Mouse (Mus musculus): ENCODE results near the gene Xpot. TPM values are rescaled to one million over a fixed set of nuclear protein-coding genes. Genes with fewer than 3 reads are reported as not detected.
A peak's percentile ranks its signal among the peaks of the same experiment; 100 is the strongest.

Gene Xpot
- polyA plus RNA-seq, 1 experiment from 2014 or later: 35.3 TPM

DNA sequence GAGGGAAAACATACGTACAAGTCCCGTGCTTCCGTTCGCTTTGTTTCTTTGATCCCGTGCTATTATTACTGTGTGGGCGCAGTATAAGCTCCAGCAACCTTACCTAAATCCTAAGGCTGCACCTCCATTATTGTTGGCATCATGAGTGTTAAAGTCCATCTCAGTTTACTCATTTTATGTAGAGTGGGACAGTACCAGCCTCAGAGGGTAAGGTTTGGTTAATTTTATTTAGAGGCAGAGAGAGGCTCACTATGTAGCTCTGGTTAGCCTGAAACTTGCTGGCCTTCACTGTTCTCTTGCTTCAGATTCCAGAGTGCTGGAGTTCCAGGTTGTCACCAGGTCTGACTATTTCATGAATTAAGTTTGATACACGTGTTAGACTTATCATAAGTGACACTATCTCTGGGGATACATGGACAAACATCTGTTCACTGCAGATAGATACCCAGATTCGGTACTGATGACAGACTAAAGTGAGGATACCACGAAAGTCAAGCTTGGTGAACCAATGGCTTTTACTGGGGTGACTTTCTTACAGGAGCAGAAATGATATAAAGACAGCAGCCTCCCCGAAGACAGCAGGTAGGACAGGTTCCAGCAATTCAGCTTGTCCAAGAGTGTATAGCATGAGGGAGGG lies 1.2 kb upstream of the Xpot start:
- Histone ChIP-seq H3K27me3 (ENCODE audit: control insufficient read depth, insufficient read depth, low read length) (no peaks in the 10 kb centered on the region), H3K4me2 (ENCODE audit: low read length) (no peak overlapping the region), H3K9ac (replicated peaks; ENCODE audit: low read length) (no peak overlapping the region), H3K4me3 (replicated peaks; ENCODE audit: low read depth, low read length) (no peak overlapping the region), H3K4me1 (ENCODE audit: control insufficient read depth, insufficient read depth, low read length) (peaks cover 11% of the 10 kb centered on the region; the same call in 1 of the 2 replicates), H3K36me3 (ENCODE audit: control insufficient read depth, insufficient read depth, low read length) (0 out of 2 replicates have a peak, but pooled peaks cover 1% of the 10 kb centered on the region), H3K27ac (replicated peaks; ENCODE audit: low read depth, low read length) (no peak overlapping the region), H3K9me3 (ENCODE audit: control insufficient read depth, low read length) (no peaks in the 10 kb centered on the region)
- ATAC-seq (ENCODE audit: low FRiP score, low TSS enrichment) (no peak), DNase-seq (no peak)
- WGBS: 88% methylated on average over 10 of the region's 10 CpGs

DNA sequence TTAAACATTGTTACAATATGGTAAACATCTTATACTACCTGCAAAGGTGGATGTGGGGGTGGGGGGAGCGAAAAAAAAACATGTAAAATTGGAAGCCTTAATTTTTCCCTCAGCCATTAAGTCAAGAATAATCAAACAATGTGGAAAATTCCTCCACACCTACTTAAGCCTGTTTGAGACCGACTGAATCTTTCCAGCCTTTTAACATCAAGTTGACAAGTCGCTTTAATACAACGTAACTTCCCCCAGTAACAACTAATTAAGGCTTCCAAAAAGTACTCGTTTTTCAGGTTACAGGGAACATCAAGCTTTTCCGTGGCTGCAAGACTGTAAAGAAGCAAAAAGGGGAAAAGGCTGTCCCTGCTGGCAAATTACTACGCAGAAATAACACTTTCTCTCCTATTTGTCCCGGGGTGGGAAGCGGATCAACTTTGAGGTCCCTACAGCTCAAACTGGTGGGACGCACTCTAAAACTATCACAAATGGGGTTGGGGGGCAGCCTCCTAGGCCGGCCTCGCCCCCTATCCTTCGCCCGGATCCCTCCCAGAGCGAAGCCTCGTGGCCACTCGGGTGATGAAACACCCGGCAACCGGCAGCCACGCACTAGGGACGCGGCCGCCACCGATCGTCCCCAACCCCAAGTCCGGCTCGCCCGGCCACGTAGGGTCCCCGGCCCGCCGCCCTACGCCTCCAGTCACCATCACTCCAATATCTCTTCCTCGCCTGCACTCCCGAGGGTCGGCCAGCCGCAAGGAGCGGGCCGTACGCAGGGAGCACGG lies 536 bp downstream of the Xpot start:
- H3K4me3 ChIP-seq (replicated peaks; ENCODE audit: low read depth, low read length): peak overlapping the region; percentile 75
- H3K27me3 ChIP-seq (ENCODE audit: control insufficient read depth, insufficient read depth, low read length): no peaks in the 10 kb centered on the region
- DNase-seq (no peak), ATAC-seq (ENCODE audit: low FRiP score, low TSS enrichment) (no peak)
- peak overlapping the region; percentile 78 for H3K4me2 ChIP-seq (ENCODE audit: low read length)
- H3K36me3 ChIP-seq (ENCODE audit: control insufficient read depth, insufficient read depth, low read length): peaks cover 12% of the 10 kb centered on the region
- H3K27ac ChIP-seq (replicated peaks; ENCODE audit: low read depth, low read length): peak overlapping the region; percentile 91
- no peaks in the 10 kb centered on the region for H3K9me3 ChIP-seq (ENCODE audit: control insufficient read depth, low read length)
- H3K4me1 ChIP-seq (ENCODE audit: control insufficient read depth, insufficient read depth, low read length): peaks cover 11% of the 10 kb centered on the region; the same call in 1 of the 2 replicates
- H3K9ac ChIP-seq (replicated peaks; ENCODE audit: low read length): peak overlapping the region; percentile 78
- WGBS: under 1% methylated on average over 40 of the region's 41 CpGs

DNA sequence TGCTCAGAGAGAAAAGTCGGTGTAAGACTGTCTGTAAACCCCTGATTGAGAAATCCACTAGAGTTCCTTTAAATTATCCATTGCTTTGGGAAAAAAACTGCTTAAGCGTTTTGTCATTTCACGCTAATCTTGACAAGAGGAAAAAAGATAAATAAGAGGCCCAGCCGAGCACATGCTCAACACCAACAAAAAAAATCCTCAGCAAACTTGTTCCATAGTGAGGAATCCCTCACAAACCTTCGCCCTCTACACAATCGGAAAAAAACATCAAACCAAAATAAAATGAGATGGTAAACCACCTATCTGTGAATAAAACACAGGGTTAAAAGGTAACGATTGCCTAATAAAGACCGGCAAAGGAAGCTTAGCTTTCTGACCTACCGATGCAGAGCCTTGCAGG lies 1.1 kb downstream of the Xpot start:
- Histone ChIP-seq H3K9ac (replicated peaks; ENCODE audit: low read length) (peak overlapping the region; percentile 78; the same call in 1 of the 2 replicates), H3K27me3 (ENCODE audit: control insufficient read depth, insufficient read depth, low read length) (no peaks in the 10 kb centered on the region), H3K27ac (replicated peaks; ENCODE audit: low read depth, low read length) (no peak overlapping the region), H3K4me3 (replicated peaks; ENCODE audit: low read depth, low read length) (peak overlapping the region; percentile 75), H3K9me3 (ENCODE audit: control insufficient read depth, low read length) (no peaks in the 10 kb centered on the region), H3K36me3 (ENCODE audit: control insufficient read depth, insufficient read depth, low read length) (peaks cover 17% of the 10 kb centered on the region), H3K4me2 (ENCODE audit: low read length) (peak overlapping the region; percentile 78), H3K4me1 (ENCODE audit: control insufficient read depth, insufficient read depth, low read length) (peaks cover 11% of the 10 kb centered on the region; the same call in 1 of the 2 replicates)
- DNase-seq: no peak
- WGBS: 18% methylated on average over 9 of the region's 9 CpGs
- no peak for ATAC-seq (ENCODE audit: low FRiP score, low TSS enrichment)

DNA sequence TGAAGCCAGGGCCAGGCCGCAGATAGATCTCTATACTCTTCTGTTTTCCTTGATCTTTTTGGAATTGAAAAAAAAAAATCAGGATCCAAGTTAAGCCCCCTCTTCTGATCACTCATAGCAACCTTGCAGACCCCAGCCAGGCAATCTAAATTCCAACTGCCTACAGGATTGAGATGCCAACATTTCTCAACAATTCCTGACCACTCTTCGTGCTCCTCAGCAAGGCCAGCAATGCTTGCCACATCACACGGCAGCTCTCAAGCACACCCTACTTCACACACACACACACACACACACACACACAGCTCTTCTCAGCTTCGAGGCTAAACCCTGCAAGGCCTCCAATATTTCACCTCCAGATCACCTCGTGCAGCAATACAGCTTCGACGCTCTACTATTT lies 2.5 kb downstream of the Xpot start:
- Histone ChIP-seq H3K4me2 (ENCODE audit: low read length) (no peak overlapping the region), H3K27ac (replicated peaks; ENCODE audit: low read depth, low read length) (no peak overlapping the region), H3K4me1 (ENCODE audit: control insufficient read depth, insufficient read depth, low read length) (peaks cover 11% of the 10 kb centered on the region; the same call in 1 of the 2 replicates), H3K36me3 (ENCODE audit: control insufficient read depth, insufficient read depth, low read length) (peaks cover 23% of the 10 kb centered on the region), H3K27me3 (ENCODE audit: control insufficient read depth, insufficient read depth, low read length) (no peaks in the 10 kb centered on the region), H3K9me3 (ENCODE audit: control insufficient read depth, low read length) (no peaks in the 10 kb centered on the region), H3K9ac (replicated peaks; ENCODE audit: low read length) (no peak overlapping the region), H3K4me3 (replicated peaks; ENCODE audit: low read depth, low read length) (no peak overlapping the region)
- no peak for ATAC-seq (ENCODE audit: low FRiP score, low TSS enrichment)
- no peak for DNase-seq
- 82% methylated on average over 7 of the region's 7 CpGs for WGBS

DNA sequence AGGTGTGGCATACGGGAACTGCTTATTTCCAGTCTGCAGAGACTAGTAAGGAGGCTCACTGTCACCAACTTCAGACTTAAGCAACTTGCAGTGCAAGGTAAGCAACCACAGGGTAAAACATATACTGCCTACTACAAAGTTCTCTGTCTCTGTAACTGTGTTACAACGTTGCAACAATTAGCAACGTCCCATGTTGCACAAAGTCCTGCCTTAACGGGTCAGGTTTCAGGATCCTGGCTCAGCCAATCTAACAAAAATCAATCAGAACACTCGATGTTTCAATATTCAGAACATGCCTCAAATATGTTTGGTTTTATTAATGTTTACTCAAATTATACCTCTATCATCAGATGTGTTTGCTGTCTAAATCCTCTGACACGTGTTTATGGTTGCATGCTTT lies 3.7 kb downstream of the Xpot start:
- Histone ChIP-seq H3K4me1 (ENCODE audit: control insufficient read depth, insufficient read depth, low read length) (peaks cover 11% of the 10 kb centered on the region; the same call in 1 of the 2 replicates), H3K9ac (replicated peaks; ENCODE audit: low read length) (no peak overlapping the region), H3K27ac (replicated peaks; ENCODE audit: low read depth, low read length) (no peak overlapping the region), H3K27me3 (ENCODE audit: control insufficient read depth, insufficient read depth, low read length) (no peaks in the 10 kb centered on the region), H3K36me3 (ENCODE audit: control insufficient read depth, insufficient read depth, low read length) (peaks cover 35% of the 10 kb centered on the region), H3K4me3 (replicated peaks; ENCODE audit: low read depth, low read length) (no peak overlapping the region), H3K4me2 (ENCODE audit: low read length) (no peak overlapping the region), H3K9me3 (ENCODE audit: control insufficient read depth, low read length) (no peaks in the 10 kb centered on the region)
- 92% methylated on average over 6 of the region's 6 CpGs for WGBS
- ATAC-seq (ENCODE audit: low FRiP score, low TSS enrichment) (no peak), DNase-seq (no peak)

- Histone ChIP-seq H3K27ac (replicated peaks; ENCODE audit: low read depth, low read length) (no peak overlapping the region), H3K36me3 (ENCODE audit: control insufficient read depth, insufficient read depth, low read length) (peaks cover 81% of the 10 kb centered on the region), H3K9me3 (ENCODE audit: control insufficient read depth, low read length) (no peaks in the 10 kb centered on the region), H3K9ac (replicated peaks; ENCODE audit: low read length) (no peak overlapping the region), H3K4me1 (ENCODE audit: control insufficient read depth, insufficient read depth, low read length) (no peaks in the 10 kb centered on the region), H3K27me3 (ENCODE audit: control insufficient read depth, insufficient read depth, low read length) (no peaks in the 10 kb centered on the region), H3K4me3 (replicated peaks; ENCODE audit: low read depth, low read length) (no peak overlapping the region), H3K4me2 (ENCODE audit: low read length) (no peak overlapping the region)
- DNase-seq (no peak), ATAC-seq (ENCODE audit: low FRiP score, low TSS enrichment) (no peak)
- 47% methylated on average over 7 of the region's 7 CpGs for WGBS
Observed at GRCm38 (mm10) chr10:121615935-121616334, 10.2 kb downstream of the Xpot start.

DNA sequence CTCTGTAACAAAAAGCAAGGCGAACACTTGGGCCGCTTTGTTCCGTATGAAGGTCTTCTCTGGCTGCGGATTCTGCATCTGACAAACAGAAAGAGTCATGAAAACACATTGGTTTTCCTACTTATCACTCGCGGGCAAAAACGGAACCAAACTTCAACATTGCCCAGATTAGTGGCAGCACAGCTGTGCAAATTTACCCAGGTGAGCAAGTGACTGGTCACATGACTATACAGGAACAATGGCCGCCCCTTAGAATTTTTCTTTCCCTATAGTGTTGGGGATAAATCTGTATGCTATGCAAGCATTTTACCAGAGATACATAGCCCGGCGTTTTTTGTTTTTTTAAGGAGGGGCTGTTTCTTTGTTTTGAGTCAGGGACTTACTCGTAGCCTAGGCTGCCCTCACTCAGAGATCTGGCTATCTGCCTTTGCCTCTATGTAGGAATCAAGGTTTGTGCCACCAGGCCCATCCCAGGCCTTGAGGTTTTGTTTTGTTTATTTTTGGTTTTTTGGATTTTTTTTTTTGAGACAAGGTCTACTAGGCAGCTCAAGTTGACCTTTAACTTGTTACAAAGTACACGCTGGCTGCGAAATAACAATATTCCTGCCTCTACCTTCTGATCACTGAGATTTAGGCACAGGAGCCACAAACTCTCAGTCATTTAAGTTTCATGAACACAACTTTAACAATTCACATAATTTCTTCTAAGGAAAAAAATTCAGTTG lies 10.8 kb downstream of the Xpot start:
- no peak for DNase-seq
- H3K36me3 ChIP-seq (ENCODE audit: control insufficient read depth, insufficient read depth, low read length): peaks cover 84% of the 10 kb centered on the region
- H3K9me3 ChIP-seq (ENCODE audit: control insufficient read depth, low read length): no peaks in the 10 kb centered on the region
- H3K4me3 ChIP-seq (replicated peaks; ENCODE audit: low read depth, low read length): no peak overlapping the region
- WGBS: 95% methylated on average over 13 of the region's 13 CpGs
- H3K4me1 ChIP-seq (ENCODE audit: control insufficient read depth, insufficient read depth, low read length): no peaks in the 10 kb centered on the region
- no peaks in the 10 kb centered on the region for H3K27me3 ChIP-seq (ENCODE audit: control insufficient read depth, insufficient read depth, low read length)
- no peak overlapping the region for H3K9ac ChIP-seq (replicated peaks; ENCODE audit: low read length)
- no peak for ATAC-seq (ENCODE audit: low FRiP score, low TSS enrichment)
- H3K4me2 ChIP-seq (ENCODE audit: low read length): no peak overlapping the region
- no peak overlapping the region for H3K27ac ChIP-seq (replicated peaks; ENCODE audit: low read depth, low read length)

DNA sequence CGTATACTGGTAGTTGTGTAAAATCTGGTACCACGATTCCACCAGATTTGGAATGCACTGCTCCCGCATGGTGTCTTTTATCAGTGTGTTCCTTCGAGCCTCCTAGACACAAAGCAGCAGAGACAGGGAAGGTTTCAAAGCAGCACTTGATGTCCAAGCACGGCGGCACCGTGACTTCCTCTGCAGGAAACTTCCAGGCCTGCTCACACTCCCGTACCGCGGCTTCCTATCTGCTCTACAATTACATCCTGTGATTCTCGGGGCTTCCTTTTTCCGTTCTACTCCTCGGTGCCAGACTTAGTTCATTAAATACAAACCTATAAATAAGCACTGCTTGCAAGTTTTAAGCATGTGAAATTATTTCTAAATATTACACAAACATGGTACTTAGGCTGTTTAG lies 12.6 kb downstream of the Xpot start:
- Histone ChIP-seq H3K36me3 (ENCODE audit: control insufficient read depth, insufficient read depth, low read length) (peaks cover 84% of the 10 kb centered on the region), H3K9ac (replicated peaks; ENCODE audit: low read length) (no peak overlapping the region)

More for the DNA sequence above, 12.6 kb downstream of the Xpot start:
- H3K4me3 ChIP-seq (replicated peaks; ENCODE audit: low read depth, low read length): no peak overlapping the region
- WGBS: 90% methylated on average over 13 of the region's 13 CpGs
- ATAC-seq (ENCODE audit: low FRiP score, low TSS enrichment): no peak
- H3K4me2 ChIP-seq (ENCODE audit: low read length): no peak overlapping the region
- no peaks in the 10 kb centered on the region for H3K4me1 ChIP-seq (ENCODE audit: control insufficient read depth, insufficient read depth, low read length)
- H3K27me3 ChIP-seq (ENCODE audit: control insufficient read depth, insufficient read depth, low read length): no peaks in the 10 kb centered on the region
- no peaks in the 10 kb centered on the region for H3K9me3 ChIP-seq (ENCODE audit: control insufficient read depth, low read length)
- DNase-seq: no peak
- no peak overlapping the region for H3K27ac ChIP-seq (replicated peaks; ENCODE audit: low read depth, low read length)

Data from midbrain, embryonic 14.5 days (tissue).